Mouse (Mus musculus) right cerebral cortex, adult 18-20 months (tissue): ENCODE results near the gene 4930562C15Rik.

Source experiments
- DNase-seq: peaks from one replicate; pipeline ENCODE4 v3.0.0; 2022; ENCODE audit warnings: mixed read lengths

4930562C15Rik gene

DNA sequence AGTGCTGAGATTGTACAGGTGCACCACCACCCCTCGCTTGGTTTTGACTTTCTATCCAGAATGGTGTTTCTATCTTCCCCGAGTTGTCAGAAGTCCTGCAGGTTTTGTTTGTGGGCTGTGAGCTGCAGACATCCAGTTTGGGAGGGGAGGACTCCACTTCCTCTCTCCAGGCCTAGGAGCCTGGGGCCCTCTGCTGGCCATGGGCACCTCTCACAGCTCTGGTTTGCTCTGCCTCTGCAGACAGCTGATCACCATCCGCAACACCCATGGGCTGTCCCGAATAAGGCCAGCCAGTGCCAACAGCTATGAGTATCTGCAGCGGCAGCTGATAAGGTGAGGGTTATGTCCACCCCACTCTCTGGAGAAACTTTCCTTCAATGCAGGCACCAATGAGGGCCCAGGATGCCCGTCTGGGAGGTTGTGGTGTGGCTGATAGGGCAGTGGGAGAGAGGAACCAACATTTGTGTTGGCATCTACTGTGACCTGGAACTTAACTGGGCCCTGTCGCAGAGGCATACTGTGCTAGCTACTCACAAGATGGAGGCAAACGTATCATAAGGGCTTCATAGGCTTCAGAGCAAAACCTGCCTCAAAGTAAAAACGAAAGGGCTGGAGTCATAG lies 27.8 kb downstream of the 4930562C15Rik start:
- DNase-seq, result peak; percentile 78

DNA sequence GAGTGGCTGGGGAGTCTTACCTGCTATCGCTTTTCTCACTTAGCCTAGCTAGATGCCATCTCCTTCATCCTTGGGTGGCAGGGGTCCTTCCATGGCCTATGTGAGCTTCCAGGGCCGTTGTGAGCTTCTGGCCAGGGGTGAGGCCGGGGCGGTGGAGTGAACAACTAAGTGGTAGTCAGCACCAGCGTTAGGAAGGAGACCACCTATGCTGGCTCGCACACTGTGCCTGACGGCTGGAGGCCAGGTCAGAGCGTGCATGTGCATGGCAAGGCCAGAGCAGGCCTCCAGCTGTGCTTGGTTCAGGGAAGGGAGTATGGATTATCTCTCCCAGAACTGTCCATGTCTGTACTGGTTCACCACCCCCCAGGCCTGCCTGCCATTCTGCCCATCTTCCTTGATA lies 28.5 kb downstream of the 4930562C15Rik start:
- no peak for DNase-seq

DNA sequence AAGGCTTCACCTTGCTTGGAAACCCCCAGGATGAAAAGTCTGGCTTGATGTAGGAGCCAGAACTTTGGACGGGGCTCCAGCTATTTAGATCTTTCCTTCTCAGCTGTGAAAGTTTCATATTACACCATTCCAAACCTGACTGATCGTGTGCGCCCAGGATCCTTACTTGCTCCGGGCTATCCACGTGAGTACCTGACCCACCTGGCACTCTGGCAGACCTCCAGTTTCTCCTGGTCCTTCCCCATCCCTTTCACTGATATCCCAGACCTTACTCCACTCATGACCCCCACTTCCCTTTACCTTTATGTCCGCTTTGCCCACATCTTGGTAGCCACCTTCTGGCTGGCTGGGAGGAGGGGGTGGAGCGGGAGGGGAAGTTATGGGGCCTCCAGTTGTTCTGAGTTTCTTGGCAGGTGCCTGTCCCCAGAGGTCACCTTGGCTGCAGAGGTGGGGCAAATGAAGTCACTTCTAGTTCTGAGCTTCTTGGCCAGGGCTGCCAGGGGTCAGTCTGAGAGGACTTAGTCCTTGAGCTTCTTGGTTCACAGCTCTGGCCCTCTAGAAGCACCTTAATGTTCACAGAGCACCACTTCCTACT lies 31.0 kb downstream of the 4930562C15Rik start:
- no peak for DNase-seq

DNA sequence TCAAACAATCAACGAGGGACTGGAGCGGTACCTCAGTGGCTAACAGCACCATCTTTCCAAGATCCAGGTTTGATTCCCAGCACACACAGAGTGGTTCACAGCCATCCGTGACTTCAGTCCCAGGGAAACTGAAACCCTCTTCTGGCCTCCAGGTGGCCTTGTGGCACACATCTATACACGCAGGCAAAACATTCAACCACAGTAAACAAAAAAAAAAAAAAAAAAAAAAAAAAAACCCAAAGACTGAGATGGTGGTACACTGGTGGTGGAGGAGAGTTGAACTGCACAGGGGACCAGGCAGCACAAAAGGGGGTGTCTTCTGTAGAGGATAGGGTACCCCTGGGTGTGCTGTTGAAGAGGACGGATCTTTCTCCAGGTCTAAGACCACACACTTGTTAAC lies 35.3 kb downstream of the 4930562C15Rik start:
- DNase-seq, result no peak

DNA sequence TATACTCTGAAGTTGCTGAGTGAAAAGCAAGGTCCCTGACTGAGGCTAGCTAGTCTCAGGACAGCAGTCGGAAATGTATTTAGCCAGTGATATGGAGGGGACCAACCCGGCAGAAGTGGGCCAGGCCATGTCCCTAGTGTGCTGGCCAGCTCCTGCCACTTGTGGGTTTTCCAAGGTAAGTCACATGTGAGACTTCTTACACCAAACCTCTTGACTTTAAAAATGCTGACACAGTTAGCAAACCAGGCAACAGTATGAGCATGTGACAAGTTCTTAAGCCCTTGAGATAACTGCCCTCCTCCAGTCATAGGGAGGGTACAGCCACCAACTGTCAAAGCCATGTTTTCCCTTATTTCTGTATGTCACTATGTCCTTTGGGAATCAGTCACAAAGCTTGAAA lies 36.7 kb downstream of the 4930562C15Rik start:
- no peak for DNase-seq

DNA sequence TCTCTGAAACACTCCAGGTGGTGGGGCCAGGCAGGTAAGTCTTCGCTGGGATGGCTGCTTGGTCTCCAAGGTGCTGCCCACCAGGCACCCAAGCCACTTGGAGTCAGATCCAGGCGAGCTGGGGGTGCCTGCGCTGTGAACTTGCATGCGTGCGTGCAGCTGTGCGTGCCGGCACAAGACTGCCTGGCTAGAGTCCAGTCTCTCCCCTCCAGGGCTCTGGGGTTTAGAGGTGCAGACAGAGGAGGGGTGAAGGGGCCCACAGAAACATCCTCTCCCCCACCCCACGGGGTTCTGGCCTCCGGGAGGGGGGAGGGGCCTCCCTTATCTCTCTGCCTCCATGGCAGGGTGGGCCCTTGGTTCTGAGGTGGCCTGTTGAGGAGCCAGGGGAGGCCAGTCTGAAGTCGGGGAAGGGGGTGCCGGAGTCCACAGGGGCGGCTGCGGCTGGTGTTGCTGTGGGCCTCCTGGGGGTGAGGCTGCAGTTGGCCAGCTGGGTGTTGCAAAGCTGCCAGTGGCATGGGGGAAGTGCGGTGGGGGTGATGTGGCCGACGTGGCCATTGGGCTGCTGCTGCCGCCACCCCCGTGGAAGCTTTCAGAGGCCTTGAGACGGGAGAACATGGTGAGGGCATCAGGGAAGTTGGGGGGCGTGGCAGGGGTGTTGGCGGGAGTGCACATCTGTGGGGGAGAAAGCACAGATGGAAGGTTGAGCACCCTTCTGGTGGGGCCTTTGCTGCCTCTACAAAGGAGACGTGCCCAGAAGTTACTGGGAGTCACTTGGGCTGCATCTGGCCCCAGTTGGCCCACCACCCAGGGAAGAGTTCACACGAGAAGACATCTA lies 40.2 kb downstream of the 4930562C15Rik start:
- DNase-seq, result no peak

DNA sequence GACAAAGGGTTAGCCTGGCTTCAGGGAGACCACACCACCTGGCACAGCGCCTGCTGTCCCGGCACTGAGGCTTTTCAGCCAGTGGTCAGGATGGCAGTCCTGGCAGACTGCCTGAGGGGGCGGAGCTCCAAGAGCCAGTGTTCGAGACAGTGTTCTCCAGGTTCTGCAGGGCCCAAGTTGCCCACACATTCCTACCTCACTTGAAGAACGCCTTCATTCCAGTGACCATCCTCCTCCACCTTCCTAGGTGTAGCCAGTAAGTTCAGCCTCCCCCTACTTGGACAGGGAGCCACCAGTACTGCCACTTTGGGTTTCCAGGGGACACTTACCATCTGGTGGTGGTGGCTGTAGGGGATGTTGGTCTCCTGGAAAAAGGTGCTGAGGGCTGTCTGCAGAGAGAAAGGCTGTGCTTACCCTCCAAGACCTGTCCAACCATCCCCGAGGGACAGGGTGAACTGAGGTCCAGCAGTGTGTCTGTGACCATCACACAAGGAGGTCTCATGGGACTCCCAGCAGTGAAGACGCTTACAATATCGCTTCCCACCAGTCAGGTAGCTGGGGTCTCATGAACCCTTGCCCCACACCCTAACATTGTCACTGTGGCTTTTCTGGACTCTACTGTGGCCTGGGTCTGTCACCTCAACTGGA lies 40.9 kb downstream of the 4930562C15Rik start:
- peak; percentile 60 for DNase-seq

DNA sequence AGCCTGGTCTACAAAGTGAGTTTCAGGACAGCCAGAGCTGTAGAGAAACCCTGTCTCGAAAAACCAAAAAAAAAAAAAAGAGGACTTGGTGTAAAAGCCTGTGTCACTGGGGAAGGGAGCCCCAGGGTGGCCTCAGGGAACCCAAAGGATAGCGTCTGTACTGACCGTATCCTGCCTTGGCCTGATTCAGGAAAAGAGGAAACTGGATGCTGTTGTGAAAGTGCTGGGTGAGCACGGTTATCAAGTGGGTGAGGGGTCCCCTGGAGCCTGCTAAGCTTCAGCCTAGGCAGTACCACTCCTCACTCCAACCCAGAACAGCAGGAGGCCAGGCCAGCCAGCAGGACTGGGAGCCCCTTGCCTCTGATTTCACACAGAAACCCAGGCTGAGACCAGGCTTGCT lies 42.0 kb downstream of the 4930562C15Rik start:
- DNase-seq, result no peak

DNA sequence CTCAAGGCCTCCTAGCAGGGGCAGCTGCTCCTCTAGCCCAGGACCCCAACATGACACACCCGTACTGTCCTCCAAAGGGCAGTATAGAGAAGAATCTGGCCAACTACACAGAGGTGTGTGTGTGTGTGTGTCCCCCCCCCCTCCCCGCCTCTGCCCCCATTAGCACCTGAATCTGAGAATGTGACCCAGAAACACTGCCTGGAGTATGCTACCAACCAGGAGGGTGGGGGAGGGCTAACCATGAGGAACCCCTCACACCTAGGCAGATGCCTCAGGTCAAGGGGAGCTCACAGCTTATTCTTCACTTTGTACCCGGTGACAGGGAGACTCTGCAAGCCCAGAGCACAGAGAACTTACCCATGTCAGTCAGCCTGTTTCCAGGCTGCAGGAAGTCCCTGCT lies 42.5 kb downstream of the 4930562C15Rik start:
- no peak for DNase-seq

DNA sequence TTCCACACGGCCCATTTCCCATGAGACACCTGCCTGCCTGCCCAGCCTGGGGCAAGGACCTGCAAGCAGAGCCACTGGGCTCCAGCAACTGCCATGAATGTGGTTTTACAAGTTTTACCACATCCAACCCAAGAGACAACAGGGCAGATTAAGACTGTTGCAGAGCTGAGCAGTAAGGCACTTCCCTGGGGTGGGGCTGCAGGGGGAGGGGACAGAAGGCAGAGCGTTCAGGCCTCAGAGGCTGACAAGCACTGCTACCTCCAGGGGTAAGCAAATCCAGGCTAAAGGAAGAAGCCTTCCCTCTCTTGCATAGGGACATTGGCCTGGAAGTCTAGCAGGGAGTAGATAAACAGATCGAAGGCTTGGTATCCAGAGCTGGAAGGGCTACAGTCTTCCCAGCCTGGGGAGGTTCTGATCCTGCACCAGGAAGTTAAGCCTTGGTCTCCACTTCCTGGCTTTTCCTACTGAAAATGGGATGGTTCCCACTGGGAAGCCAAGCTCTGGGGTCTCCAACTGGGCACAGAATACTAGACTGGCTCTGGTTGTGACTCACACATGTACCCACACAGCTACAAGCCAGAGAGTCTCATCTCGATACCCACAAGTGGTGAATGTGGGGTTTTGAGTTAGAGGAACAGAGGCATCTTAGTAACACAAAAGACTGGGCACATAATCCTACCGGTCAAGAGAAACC lies 43.1 kb downstream of the 4930562C15Rik start:
- DNase-seq, result no peak

DNA sequence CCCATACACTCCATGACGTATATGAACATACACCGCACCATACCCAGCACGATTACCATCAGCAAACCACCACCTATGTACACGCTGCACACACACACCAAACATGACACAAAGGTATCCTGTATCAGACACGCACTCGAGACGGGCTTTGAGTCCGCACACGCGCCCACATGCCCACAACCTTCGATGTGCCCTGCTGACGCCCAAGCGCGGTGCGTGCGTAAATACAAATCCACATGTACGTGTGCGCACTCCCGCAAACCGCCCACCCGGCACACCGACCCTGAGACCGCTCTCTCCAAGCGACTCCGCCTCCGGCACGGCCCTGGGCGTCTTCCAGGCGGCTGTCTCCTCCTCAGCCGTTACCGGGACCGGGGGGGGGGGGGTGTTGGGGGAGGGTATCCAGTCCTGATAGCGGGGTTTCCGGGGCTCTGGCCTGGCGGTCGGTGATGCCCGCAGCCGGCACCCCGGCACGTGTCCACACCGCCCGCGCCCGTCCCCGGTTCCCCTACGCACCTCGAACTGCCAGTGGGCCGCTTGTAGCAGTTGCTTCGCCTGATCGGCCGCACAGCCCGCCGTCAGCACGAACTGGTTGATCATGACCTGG lies 44.0 kb downstream of the 4930562C15Rik start:
- peak; percentile 68 for DNase-seq

DNA sequence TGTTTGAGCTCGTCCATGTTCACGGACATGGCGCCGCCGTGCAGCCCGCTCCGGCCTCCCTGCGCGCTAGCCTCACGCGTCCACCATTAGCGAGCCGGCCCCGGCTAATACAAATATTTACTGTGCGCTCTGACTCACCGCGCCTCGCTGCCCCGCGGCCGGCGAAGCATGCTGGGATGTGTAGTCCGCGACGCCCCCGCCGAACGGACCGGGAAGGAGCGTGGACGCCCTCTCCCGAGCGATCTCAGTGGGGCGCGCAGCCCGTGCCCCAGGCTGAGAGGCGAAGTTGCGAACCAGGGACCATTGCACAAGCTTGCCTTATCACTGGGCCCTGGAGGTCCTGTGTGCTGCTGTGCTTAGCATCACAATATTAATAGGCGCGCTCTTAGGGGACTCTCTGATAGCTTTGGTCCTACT lies 44.5 kb downstream of the 4930562C15Rik start:
- peak; percentile 94 for DNase-seq

DNA sequence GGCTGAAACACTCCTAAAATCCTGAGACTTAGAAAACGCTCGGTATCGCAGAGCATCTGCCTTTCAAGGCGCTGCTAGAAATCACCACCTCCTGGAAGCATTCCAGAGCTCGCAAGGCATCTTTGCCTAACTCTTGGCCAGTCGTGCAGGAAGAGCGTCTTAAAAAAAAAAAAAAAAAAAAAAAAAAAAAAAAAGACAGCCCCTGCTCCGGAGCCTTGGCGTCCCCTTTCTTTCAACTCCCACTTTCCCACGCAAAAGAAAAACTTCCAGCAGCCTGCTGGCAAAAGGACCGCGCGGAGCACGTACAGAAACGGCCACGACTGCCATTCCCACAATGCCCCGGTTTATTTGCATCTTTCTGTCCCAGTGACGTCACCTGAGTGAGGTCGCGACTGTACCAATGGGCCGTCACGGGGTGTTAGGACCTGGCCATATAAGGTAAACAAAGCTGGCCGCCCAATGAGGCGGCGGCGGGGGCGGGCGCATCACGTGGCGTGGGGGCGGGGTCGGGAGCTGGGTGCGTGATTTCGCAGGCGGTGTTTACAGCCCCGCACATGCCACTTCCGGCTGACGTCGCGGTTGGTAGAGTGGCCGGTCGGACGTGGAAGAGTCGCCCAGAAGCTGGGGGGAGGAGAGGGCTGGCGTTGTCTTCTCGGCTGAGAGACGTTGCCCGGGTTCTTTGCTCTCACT lies 45.1 kb downstream of the 4930562C15Rik start, which contains the start of gene Ubald1:
Gene Ubald1 (minus strand): TSS at position 180 of the 690 bp plus-strand sequence.
- DNase-seq, result peak; percentile 99

DNA sequence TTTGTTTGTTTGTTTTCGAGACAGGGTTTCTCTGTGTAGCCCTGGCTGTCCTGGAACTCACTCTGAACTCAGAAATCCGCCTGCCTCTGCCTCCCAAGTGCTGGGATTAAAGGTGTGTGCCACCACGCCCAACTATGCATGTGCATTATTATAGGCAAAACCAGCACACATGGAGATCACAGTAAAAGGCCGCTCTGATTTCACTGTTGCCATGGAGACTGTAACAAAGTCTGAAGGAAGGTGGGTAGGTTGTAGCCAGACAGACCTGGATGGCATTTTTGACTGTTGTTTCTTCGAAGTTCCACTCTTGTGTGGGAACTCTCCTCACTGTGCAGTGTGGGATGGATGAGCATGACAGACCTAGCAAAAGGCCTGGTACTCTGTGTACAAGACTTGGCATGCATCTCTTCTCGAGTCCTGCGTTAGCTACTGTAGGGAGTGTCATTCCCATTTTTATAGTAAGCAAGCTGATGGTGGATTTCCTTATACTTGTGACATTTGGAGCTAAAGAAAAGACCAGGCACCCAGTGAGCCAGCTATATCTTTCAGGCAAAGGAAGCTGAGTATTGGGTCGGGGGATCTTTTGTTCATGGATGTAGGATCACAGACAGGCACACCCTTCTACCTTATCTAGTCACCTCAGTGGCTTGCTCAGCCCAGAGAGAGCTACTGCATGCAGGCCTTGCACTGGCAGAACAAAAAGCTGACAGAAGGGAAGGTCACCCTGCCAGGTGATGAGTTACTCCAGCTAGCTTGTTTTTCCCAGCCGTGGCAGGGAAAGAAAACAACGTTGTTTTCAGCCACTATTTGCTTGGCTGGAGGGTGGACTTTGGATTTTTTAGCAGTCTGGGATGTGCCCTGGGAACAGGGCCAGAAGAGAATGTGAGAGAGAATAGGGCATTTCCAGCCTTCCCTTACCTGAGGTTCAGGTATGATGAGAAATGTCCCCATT lies 46.5 kb downstream of the 4930562C15Rik start:
- peak; percentile 34 for DNase-seq

DNA sequence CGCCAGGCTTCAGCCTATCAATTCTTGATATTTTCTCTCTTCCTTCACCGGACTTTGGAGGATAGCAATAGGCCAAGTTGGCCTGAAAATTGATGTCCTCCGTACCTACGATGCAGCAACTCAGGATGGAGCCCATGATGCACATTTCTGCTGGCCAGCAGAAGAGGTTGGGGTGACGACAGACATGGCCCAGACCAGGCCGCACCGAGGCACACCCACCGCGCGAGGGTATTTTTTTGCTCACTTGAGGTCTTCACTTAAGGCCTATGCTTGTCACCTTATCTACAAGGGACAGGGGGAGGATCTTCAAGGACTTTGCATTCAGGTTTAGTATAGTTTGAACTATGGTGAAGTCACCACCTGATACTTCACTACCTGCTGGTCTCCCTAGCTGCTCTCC lies 49.7 kb downstream of the 4930562C15Rik start:
- no peak for DNase-seq

DNA sequence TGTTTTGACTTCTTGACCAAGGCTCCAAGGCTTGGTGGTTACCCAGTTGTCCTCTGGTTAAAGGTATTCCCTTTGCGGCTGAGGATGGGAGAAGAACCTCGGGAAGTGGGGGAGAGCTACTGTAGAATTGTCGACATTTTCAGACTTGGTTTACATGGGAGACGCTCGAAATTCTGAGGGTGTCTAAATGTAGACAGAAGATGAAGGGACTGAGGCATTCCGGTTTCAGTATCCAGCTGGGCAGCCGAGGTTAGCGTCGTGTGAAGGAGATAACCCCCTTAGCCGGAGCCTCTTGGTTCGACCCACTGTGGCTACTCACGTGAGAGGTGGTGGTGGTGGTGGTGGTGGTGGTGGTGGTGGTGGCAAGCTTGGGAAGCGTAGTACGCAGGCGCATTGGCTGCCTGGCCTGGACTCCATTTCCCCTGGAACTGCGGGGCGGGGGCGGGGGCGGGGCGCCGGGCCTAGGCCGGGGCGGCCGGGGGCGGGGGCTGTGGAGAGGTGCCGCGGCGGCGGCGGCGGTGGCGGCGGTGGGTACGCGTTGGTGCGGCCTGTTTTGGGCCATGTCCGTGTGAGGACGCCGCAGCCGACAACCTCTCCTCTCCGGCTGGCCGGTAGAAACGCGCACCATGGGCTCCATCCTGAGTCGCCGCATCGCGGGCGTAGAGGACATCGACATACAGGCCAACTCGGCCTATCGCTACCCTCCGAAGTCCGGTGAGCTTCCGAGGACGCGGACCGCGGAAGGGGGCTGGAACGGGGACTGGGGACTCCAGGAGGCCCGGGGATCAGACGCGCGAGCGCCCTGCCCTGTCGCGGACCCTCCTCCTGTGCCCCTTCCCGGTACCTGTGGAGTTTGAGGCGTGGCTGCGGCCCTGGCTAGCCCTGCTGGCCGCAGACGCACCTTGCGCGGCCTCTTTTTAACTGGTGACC lies 50.8 kb downstream of the 4930562C15Rik start, which contains the start of gene Mgrn1:
Gene Mgrn1 (plus strand): TSS at position 490 of the 930 bp plus-strand sequence.
- peak; percentile 88 for DNase-seq

DNA sequence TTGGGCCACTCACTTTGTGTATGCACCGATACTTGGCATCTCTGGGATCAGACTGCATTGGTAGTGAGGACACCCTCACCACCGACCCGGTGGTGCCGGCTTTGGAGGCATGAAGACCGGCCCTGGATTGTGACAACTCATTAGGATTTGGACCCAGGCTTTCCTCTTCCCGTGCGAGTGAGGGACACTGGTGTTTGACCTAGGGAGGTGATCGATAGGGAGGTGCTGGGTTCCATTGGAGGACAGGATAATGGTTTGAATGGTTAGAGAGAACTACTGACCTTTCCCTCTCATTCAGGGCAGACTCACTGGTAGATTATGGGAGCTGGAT lies 51.4 kb downstream of the 4930562C15Rik start:
- DNase-seq, result no peak

DNA sequence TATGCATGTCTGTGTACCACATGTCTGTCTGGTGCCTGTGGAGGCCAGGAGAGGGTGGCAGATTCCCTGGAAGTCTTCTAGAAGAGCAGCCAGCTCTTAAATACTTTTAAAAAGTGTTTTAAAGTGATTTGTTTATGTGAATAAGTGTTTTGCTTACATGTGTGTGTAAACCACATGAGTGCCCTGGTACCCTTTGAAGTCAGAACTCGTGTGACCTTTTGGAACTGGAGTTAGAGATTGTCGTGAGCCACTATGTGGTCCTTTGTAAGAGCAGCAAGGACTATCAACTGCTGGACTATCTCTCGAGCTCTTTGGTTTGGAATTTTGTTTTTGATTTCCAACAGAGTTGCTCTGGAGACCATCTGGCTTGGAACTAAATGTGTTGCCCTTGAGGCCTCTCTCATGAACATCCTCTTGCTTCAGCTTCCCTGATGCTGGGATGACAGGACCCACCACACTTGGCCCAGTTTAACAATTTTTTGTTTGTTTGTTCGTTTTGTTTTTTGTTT lies 55.0 kb downstream of the 4930562C15Rik start:
- no peak for DNase-seq

DNA sequence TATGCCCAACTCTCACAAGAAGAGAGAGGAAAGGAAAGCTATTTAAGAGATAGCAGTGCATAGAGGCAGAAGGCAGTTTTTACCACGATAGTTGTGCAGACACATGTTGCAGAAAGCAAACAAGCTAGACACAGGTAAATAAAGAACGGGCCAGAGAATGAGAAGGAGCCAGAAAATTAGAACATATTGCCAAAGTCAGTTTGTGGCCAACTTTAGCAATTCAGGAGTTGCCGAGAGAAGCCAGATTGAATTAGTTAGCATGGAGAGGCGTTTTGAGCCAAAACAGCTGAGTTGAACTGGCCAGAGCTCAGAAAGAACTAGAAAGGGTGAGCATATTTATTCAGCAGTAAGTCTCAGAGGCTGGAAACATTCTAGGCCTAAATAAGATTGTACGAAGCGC lies 57.0 kb downstream of the 4930562C15Rik start:
- DNase-seq, result no peak
